Mouse (Mus musculus): ENCODE data around the gene Cd72. TPM values are rescaled to one million over a fixed set of nuclear protein-coding genes. Genes with fewer than 3 reads are reported as not detected.

The Cd72 gene
- 2.8 and 3.7 TPM in 2 replicates for polyA plus RNA-seq (2015; fragmentation: Nextera tagmentation; extraction: Ambion mirVana)

- Histone ChIP-seq H3K27me3 (peaks cover 34% of the 10 kb centered on the region), H3K4me2 (peak within 1 kb of the TSS; percentile 50), H3K4me1 (replicated peaks) (peaks cover 25% of the 10 kb centered on the region), H3K36me3 (no peaks in the 10 kb centered on the region), H3K27ac (replicated peaks) (no peak within 1 kb of the TSS), H3K4me3 (peak within 1 kb of the TSS; percentile 23), H3K9me3 (no peaks in the 10 kb centered on the region), H3K9ac (peak within 1 kb of the TSS; percentile 50)
- peak; percentile 25; the same call in 1 of the 2 replicates for ATAC-seq (ENCODE audit: low read depth)
- 33% methylated on average over 20 of the region's 20 CpGs for WGBS
Measured at GRCm38 (mm10) chr4:43454041-43454836, at the start of gene Cd72. Gene Cd72, minus strand, starts transcription at chr4:43454628.

GRCm38 (mm10) chr4:43503506-43503905, 49.1 kb upstream of the Cd72 start:
- no peaks in the 10 kb centered on the region for H3K36me3 ChIP-seq
- no peak for ATAC-seq (ENCODE audit: low read depth)
- WGBS = 81% methylated on average over 6 of the region's 6 CpGs
- H3K4me1 ChIP-seq (replicated peaks) = peaks cover 18% of the 10 kb centered on the region
- H3K27ac ChIP-seq (replicated peaks) = no peak overlapping the region
- H3K27me3 ChIP-seq = peaks cover 31% of the 10 kb centered on the region
- no peak overlapping the region for H3K4me2 ChIP-seq
- H3K9ac ChIP-seq = no peak overlapping the region
- no peaks in the 10 kb centered on the region for H3K9me3 ChIP-seq
- no peak overlapping the region for H3K4me3 ChIP-seq

GRCm38 (mm10) chr4:43503041-43503440, 48.6 kb upstream of the Cd72 start:
- no peaks in the 10 kb centered on the region for H3K9me3 ChIP-seq
- H3K4me3 ChIP-seq = no peak overlapping the region
- no peaks in the 10 kb centered on the region for H3K36me3 ChIP-seq
- WGBS = 71% methylated on average over 2 of the region's 2 CpGs
- no peak for ATAC-seq (ENCODE audit: low read depth)
- H3K27me3 ChIP-seq = peaks cover 26% of the 10 kb centered on the region
- H3K9ac ChIP-seq = no peak overlapping the region
- H3K27ac ChIP-seq (replicated peaks) = no peak overlapping the region
- H3K4me2 ChIP-seq = no peak overlapping the region
- peaks cover 18% of the 10 kb centered on the region for H3K4me1 ChIP-seq (replicated peaks)

GRCm38 (mm10) chr4:43499407-43500333, 45.2 kb upstream of the Cd72 start, which contains the start of gene Arhgef39:
Gene Arhgef39, minus strand, starts transcription at chr4:43499695.
- Histone ChIP-seq H3K9me3 (no peaks in the 10 kb centered on the region), H3K27me3 (no peaks in the 10 kb centered on the region), H3K4me3 (peak within 1 kb of the TSS; percentile 52), H3K4me2 (peak within 1 kb of the TSS; percentile 84), H3K4me1 (replicated peaks) (peaks cover 29% of the 10 kb centered on the region), H3K27ac (replicated peaks) (no peak within 1 kb of the TSS), H3K36me3 (peaks cover 8% of the 10 kb centered on the region; the same call in 1 of the 2 replicates), H3K9ac (peak within 1 kb of the TSS; percentile 61)
- ATAC-seq (ENCODE audit: low read depth) = peak; percentile 85
- WGBS = 7% methylated on average over 50 of the region's 50 CpGs

DNA sequence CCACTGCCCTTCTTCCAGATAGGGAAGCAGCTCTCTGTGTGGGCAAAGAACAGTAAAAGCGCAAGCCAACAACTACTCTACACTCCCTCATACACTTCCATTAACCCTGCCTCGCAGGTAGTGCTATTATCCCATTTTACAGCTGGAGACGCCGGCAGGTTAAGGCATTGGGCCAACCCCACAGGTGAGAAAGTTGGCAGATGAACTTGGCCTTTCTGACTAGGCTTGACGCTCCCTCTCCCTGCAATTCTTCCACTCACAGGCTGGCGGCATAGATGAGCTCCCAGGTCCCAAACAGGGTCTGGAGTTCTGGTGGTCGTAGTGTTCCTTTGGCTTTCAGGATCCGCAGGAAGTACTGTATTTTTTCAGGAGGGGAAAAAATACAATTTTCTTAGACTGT, 44.6 kb upstream of the Cd72 start:
- Histone ChIP-seq H3K4me3 (peak overlapping the region; percentile 52), H3K36me3 (peaks cover 8% of the 10 kb centered on the region; the same call in 1 of the 2 replicates), H3K9me3 (no peaks in the 10 kb centered on the region), H3K9ac (peak overlapping the region; percentile 61), H3K4me2 (peak overlapping the region; percentile 84), H3K4me1 (replicated peaks) (peaks cover 36% of the 10 kb centered on the region), H3K27ac (replicated peaks) (no peak overlapping the region), H3K27me3 (no peaks in the 10 kb centered on the region)
- 14% methylated on average over 8 of the region's 8 CpGs for WGBS
- ATAC-seq (ENCODE audit: low read depth) = no peak

- no peak overlapping the region for H3K27ac ChIP-seq (replicated peaks)
- WGBS = 75% methylated on average over 4 of the region's 4 CpGs
- H3K4me1 ChIP-seq (replicated peaks) = peaks cover 38% of the 10 kb centered on the region
- 0 out of 2 replicates have a peak overlapping the region, but pooled peaks have one; percentile 52 for H3K4me3 ChIP-seq
- H3K9ac ChIP-seq = no peak overlapping the region
- H3K4me2 ChIP-seq = peak overlapping the region; percentile 84
- no peak for ATAC-seq (ENCODE audit: low read depth)
- H3K27me3 ChIP-seq = no peaks in the 10 kb centered on the region
- H3K36me3 ChIP-seq = peaks cover 8% of the 10 kb centered on the region; the same call in 1 of the 2 replicates
- H3K9me3 ChIP-seq = no peaks in the 10 kb centered on the region
Measured at GRCm38 (mm10) chr4:43497946-43498345, 43.5 kb upstream of the Cd72 start.

DNA sequence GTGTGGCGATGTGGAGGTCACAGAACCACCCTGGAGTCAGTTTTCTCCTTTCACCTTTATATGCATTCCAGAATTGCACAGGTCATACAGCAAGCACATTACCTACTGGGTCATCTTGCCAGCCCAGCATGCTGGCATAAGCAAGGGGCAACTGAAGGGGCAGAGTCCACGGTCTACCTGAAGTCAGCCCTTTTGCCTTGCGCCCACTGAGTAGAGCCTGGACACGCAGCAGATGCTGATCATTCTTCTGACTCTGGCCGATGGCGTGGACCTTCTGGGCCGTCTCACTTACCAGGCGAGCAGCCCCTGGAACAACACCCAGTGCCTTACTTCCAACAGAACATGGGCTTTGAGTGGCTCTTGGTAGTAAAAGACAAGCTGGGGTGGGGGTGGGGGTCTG, 43.0 kb upstream of the Cd72 start:
- Histone ChIP-seq H3K9me3 (no peaks in the 10 kb centered on the region), H3K27ac (replicated peaks) (no peak overlapping the region), H3K27me3 (no peaks in the 10 kb centered on the region), H3K4me2 (peak overlapping the region; percentile 84; the same call in 1 of the 2 replicates), H3K4me1 (replicated peaks) (peaks cover 38% of the 10 kb centered on the region), H3K9ac (no peak overlapping the region), H3K36me3 (peaks cover 8% of the 10 kb centered on the region; the same call in 1 of the 2 replicates), H3K4me3 (no peak overlapping the region)
- WGBS = 94% methylated on average over 8 of the region's 8 CpGs
- ATAC-seq (ENCODE audit: low read depth) = no peak

- H3K27ac ChIP-seq (replicated peaks) = no peak overlapping the region
- 64% methylated on average over 6 of the region's 6 CpGs for WGBS
- H3K4me3 ChIP-seq = no peak overlapping the region
- H3K36me3 ChIP-seq = peaks cover 8% of the 10 kb centered on the region; the same call in 1 of the 2 replicates
- no peak for ATAC-seq (ENCODE audit: low read depth)
- no peaks in the 10 kb centered on the region for H3K9me3 ChIP-seq
- H3K4me2 ChIP-seq = no peak overlapping the region
- H3K9ac ChIP-seq = no peak overlapping the region
- H3K27me3 ChIP-seq = no peaks in the 10 kb centered on the region
- peaks cover 38% of the 10 kb centered on the region for H3K4me1 ChIP-seq (replicated peaks)
Measured at GRCm38 (mm10) chr4:43496587-43496986, 42.2 kb upstream of the Cd72 start.

GRCm38 (mm10) chr4:43493846-43494240, 39.4 kb upstream of the Cd72 start:
- ATAC-seq (ENCODE audit: low read depth) = no peak
- Histone ChIP-seq H3K9me3 (peaks cover 4% of the 10 kb centered on the region; the same call in 1 of the 2 replicates), H3K27me3 (no peaks in the 10 kb centered on the region), H3K4me2 (peak overlapping the region; percentile 64), H3K4me1 (replicated peaks) (peaks cover 32% of the 10 kb centered on the region), H3K4me3 (peak overlapping the region; percentile 65), H3K9ac (peak overlapping the region; percentile 82), H3K36me3 (peaks cover 8% of the 10 kb centered on the region; the same call in 1 of the 2 replicates), H3K27ac (replicated peaks) (peak overlapping the region; percentile 90)
- WGBS = 2% methylated on average over 9 of the region's 9 CpGs

GRCm38 (mm10) chr4:43493186-43493845, 38.9 kb upstream of the Cd72 start:
- Histone ChIP-seq H3K9ac (peak overlapping the region; percentile 82), H3K9me3 (peaks cover 4% of the 10 kb centered on the region; the same call in 1 of the 2 replicates), H3K4me2 (peak overlapping the region; percentile 64), H3K27me3 (no peaks in the 10 kb centered on the region), H3K4me1 (replicated peaks) (peaks cover 26% of the 10 kb centered on the region), H3K4me3 (peak overlapping the region; percentile 65), H3K36me3 (peaks cover 8% of the 10 kb centered on the region; the same call in 1 of the 2 replicates), H3K27ac (replicated peaks) (peak overlapping the region; percentile 90)
- peak; percentile 92 for ATAC-seq (ENCODE audit: low read depth)
- under 1% methylated on average over 47 of the region's 47 CpGs for whole genome bisulfite sequencing

DNA sequence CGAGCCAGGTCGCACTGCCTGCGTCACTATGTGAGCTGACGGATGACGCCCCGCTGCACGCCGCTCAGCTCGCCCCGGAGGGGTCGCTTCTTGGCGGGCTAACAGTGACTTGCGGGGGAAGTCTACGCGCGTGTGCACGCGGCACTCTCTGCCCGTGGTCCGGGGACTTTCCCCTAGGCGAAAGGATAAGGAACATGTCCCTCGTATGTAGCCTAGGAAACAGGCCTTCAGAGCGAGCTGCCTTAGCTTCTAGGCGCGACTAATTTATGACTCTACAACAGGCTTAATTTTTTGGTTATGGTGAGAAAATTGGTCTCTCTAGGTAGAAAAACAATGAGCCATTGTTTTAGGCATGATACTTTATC, 38.4 kb upstream of the Cd72 start, which contains the start of gene Ccdc107:
Gene Ccdc107, plus strand, starts transcription at position 80 of the 365 bp plus-strand sequence.
- peak; percentile 97 for ATAC-seq (ENCODE audit: low read depth)
- H3K4me3 ChIP-seq = peak within 1 kb of the TSS; percentile 65
- peaks cover 22% of the 10 kb centered on the region for H3K4me1 ChIP-seq (replicated peaks)
- WGBS = under 1% methylated on average over 25 of the region's 25 CpGs
- no peaks in the 10 kb centered on the region for H3K27me3 ChIP-seq
- peak within 1 kb of the TSS; percentile 82 for H3K9ac ChIP-seq
- peaks cover 4% of the 10 kb centered on the region; the same call in 1 of the 2 replicates for H3K9me3 ChIP-seq
- peak within 1 kb of the TSS; percentile 64 for H3K4me2 ChIP-seq
- H3K36me3 ChIP-seq = peaks cover 8% of the 10 kb centered on the region; the same call in 1 of the 2 replicates
- peak within 1 kb of the TSS; percentile 90 for H3K27ac ChIP-seq (replicated peaks)

Data from neural tube, embryonic 13.5 days (tissue).